ENCODE assay signal across 28 mouse cellular contexts in genomic region chr10:44391509-44392290, GRCm38 (mm10).
DNase-seq lines count a peak whose midpoint lies in the region; ATAC-seq and TF ChIP-seq lines count a peak whose summit lies in the region.
"Had no signal": no experiment of that assay in that cellular context is flagged by ENCODE, and none has a peak within 500 bp of the region (broad histone marks: within the 10 kb centered on the region; RNA-seq: fewer than 3 reads in every experiment).

No protein-coding gene starts in this region.

- H3K4me2 ChIP-seq in heart, embryonic 12.5 days, result no peak overlapping the region
- H3K4me2 ChIP-seq: embryonic facial prominence, embryonic 15.5 days; heart, embryonic 11.5 days; heart, embryonic 15.5 days; hindbrain, embryonic 13.5 days; intestine, embryonic 15.5 days had no signal

- no peaks in the 10 kb centered on the region for H3K9me3 ChIP-seq in E14TG2a.4 (ENCODE audit: low read length)
- no peaks in the 10 kb centered on the region for H3K9me3 ChIP-seq in ES-E14 (ENCODE audit: control insufficient read depth, insufficient read depth, low read depth, low read length)
- no peaks in the 10 kb centered on the region for H3K9me3 ChIP-seq in heart, embryonic 12.5 days (replicated peaks)
- H3K9me3 ChIP-seq: embryonic facial prominence, embryonic 15.5 days; heart, embryonic 15.5 days; hindbrain, embryonic 10.5 days; hindbrain, embryonic 13.5 days; intestine, embryonic 15.5 days had no signal

- DNase-seq in ES-E14 (ENCODE audit: low read depth, low spot score) (peak; percentile 82), ZHBTc4 (ENCODE audit: low read depth, low spot score) (peak; percentile 96)
- no peak for DNase-seq in cerebellum, postnatal 4 days (ENCODE audit: low spot score in 2 of 2)
- no peak for DNase-seq in spleen, postnatal 14 days (ENCODE audit: low spot score in 2 of 2)
- DNase-seq: adrenal gland, adult 2 months; adrenal gland, postnatal 14 days; cerebellum, adult 11 months; cerebellum, adult 2 months; cerebellum, adult 9-11 months; cerebellum, postnatal 25 days; embryo, embryonic 11 days; forebrain, postnatal 0 days; heart, adult 11 months; heart, postnatal 10 days; heart, postnatal 36 days; kidney, adult 11 months; kidney, adult 8-10 months had no signal

- 40% methylated on average over 12 of the region's 12 CpGs for WGBS in heart, embryonic 12.5 days

- peaks cover 82% of the 10 kb centered on the region for H3K4me1 ChIP-seq in E14TG2a.4 (replicated peaks; ENCODE audit: low read depth, low read length)
- peaks cover 26% of the 10 kb centered on the region in 2 experiments for H3K4me1 ChIP-seq in ES-E14 (ENCODE audit: control insufficient read depth in 2 of 2, insufficient read depth in 2 of 2, low read length in 2 of 2, poor library complexity in 1 of 2)
- no peaks in the 10 kb centered on the region for H3K4me1 ChIP-seq in heart, embryonic 12.5 days (replicated peaks)
- H3K4me1 ChIP-seq: heart, embryonic 15.5 days; hindbrain, embryonic 13.5 days; intestine, embryonic 15.5 days had no signal

- 0 out of 2 replicates have a peak overlapping the region, but pooled peaks have one; percentile 14 for H3K9ac ChIP-seq in ES-E14 (ENCODE audit: insufficient read depth, low read depth, low read length, poor library complexity, severe bottlenecking)
- no peak overlapping the region for H3K9ac ChIP-seq in heart, embryonic 12.5 days
- H3K9ac ChIP-seq: embryonic facial prominence, embryonic 15.5 days; forebrain, postnatal 0 days; heart, embryonic 15.5 days; hindbrain, embryonic 13.5 days; intestine, embryonic 15.5 days had no signal

- no peaks in the 10 kb centered on the region for H3K27me3 ChIP-seq in E14TG2a.4 (ENCODE audit: insufficient read depth, low read length)
- H3K27me3 ChIP-seq in heart, embryonic 12.5 days (replicated peaks), result no peaks in the 10 kb centered on the region
- H3K27me3 ChIP-seq: CH12.LX; embryonic facial prominence, embryonic 15.5 days; heart, embryonic 15.5 days; hindbrain, embryonic 13.5 days; intestine, embryonic 15.5 days had no signal

- no peak for ATAC-seq in heart, embryonic 12.5 days (ENCODE audit: insufficient number of reproducible peaks, low FRiP score)
- ATAC-seq: forebrain, embryonic 14.5 days; forebrain, postnatal 0 days; hindbrain, embryonic 16.5 days; intestine, embryonic 15.5 days had no signal

- no peak for TF ChIP-seq CTCF in E14TG2a.4 (conservative IDR thresholded peaks at IDR 0.05; ENCODE audit: low read length)

- H3K4me3 ChIP-seq in E14TG2a.4 (replicated peaks; ENCODE audit: low read length), result peak overlapping the region; percentile 26; the same call in 1 of the 2 replicates
- H3K4me3 ChIP-seq in ES-E14 (ENCODE audit: insufficient read depth in 1 of 2, low read depth in 1 of 2, low read length in 2 of 2, poor library complexity in 1 of 2, severe bottlenecking in 1 of 2), result no peak overlapping the region
- H3K4me3 ChIP-seq in heart, embryonic 12.5 days, result no peak overlapping the region
- H3K4me3 ChIP-seq: embryonic facial prominence, embryonic 15.5 days; heart, embryonic 15.5 days; hindbrain, embryonic 10.5 days; hindbrain, embryonic 13.5 days; intestine, embryonic 15.5 days had no signal

- in situ Hi-C loops in ES-E14 (cut with MboI; ENCODE audit: low sequenced_read_pairs in 2 of 2, unreplicated experiment in 2 of 2), result no loop called here

- H3K27ac ChIP-seq in ES-E14 (ENCODE audit: insufficient read depth, low read depth, low read length, poor library complexity, severe bottlenecking), result peak overlapping the region; percentile 95
- H3K27ac ChIP-seq in heart, embryonic 12.5 days (ENCODE audit: poor library complexity, severe bottlenecking), result no peak overlapping the region
- H3K27ac ChIP-seq: embryonic facial prominence, embryonic 15.5 days; heart, embryonic 15.5 days; hindbrain, embryonic 10.5 days; hindbrain, embryonic 13.5 days; intestine, embryonic 15.5 days had no signal

- H3K36me3 ChIP-seq in E14TG2a.4 (ENCODE audit: insufficient read depth, low read length), result peaks cover 6% of the 10 kb centered on the region; the same call in 1 of the 2 replicates
- H3K36me3 ChIP-seq in ES-E14 (ENCODE audit: control insufficient read depth, insufficient read depth, low read length, poor library complexity, severe bottlenecking), result no peaks in the 10 kb centered on the region
- no peaks in the 10 kb centered on the region for H3K36me3 ChIP-seq in heart, embryonic 12.5 days
- H3K36me3 ChIP-seq: embryonic facial prominence, embryonic 15.5 days; heart, embryonic 15.5 days; hindbrain, embryonic 10.5 days; hindbrain, embryonic 13.5 days; intestine, embryonic 15.5 days had no signal

TF ChIP-seq in ES-E14, 5 proteins besides CTCF, POLR2A, EP300 and RAD21:
- TF ChIP-seq ZC3H11A (IDR thresholded peaks at IDR 0.05; ENCODE audit: borderline replicate concordance, low read depth, low read length) (no peak), ZNF384 (IDR thresholded peaks at IDR 0.05; ENCODE audit: low read depth, low read length) (no peak), CHD2 (IDR thresholded peaks at IDR 0.05; ENCODE audit: low read depth, low read length) (no peak), MAFK (IDR thresholded peaks at IDR 0.05; ENCODE audit: insufficient read depth, low read depth, low read length) (no peak), HCFC1 (IDR thresholded peaks at IDR 0.05; ENCODE audit: borderline replicate concordance, insufficient read depth, low read length) (no peak)

Comparison
In these comparisons a context has a peak if more than half of its experiments do, and no peak if none do; other contexts are left out.
1. DNase-seq: peak in ES-E14 (single experiment) and ZHBTc4 (single experiment); none in cerebellum, postnatal 4 days (0 of 2) and spleen, postnatal 14 days (0 of 2).